Mouse (Mus musculus): Measurements from ENCODE around the gene Hmgb2.
"Not testable (repeated sequence)": the region's sequence is repeated elsewhere in the genome, so short reads cannot be mapped to it uniquely, and the experiment has no call there.

The Hmgb2 gene

GRCm38 (mm10) chr8:57511316-57512118 is at the start of gene Hmgb2:
Hmgb2 (plus strand) TSS chr8:57511907.
- peak; percentile 100 for DNase-seq (ENCODE audit: inconsistent age in 2 of 2, low spot score in 1 of 2)

- no peak for DNase-seq (ENCODE audit: inconsistent age in 2 of 2, low spot score in 1 of 2)
Measured at GRCm38 (mm10) chr8:57462839-57463238, 48.9 kb upstream of the Hmgb2 start.

GRCm38 (mm10) chr8:57463757-57464156 is 48.0 kb upstream of the Hmgb2 start:
- DNase-seq (ENCODE audit: inconsistent age in 2 of 2, low spot score in 1 of 2), result no peak

GRCm38 (mm10) chr8:57468624-57469023 is 43.1 kb upstream of the Hmgb2 start:
- peak; percentile 45 to 88 for DNase-seq (ENCODE audit: inconsistent age in 2 of 2, low spot score in 1 of 2)

- no peak for DNase-seq (ENCODE audit: inconsistent age in 2 of 2, low spot score in 1 of 2)
Measured at GRCm38 (mm10) chr8:57470863-57471262, 40.8 kb upstream of the Hmgb2 start.

- no peak for DNase-seq (ENCODE audit: inconsistent age in 2 of 2, low spot score in 1 of 2)
Measured at GRCm38 (mm10) chr8:57473751-57474150, 38.0 kb upstream of the Hmgb2 start.

GRCm38 (mm10) chr8:57478406-57478805 is 33.3 kb upstream of the Hmgb2 start:
- no peak for DNase-seq (ENCODE audit: inconsistent age in 2 of 2, low spot score in 1 of 2)

- no peak for DNase-seq (ENCODE audit: inconsistent age in 2 of 2, low spot score in 1 of 2)
Measured at GRCm38 (mm10) chr8:57479700-57480099, 32.0 kb upstream of the Hmgb2 start.

GRCm38 (mm10) chr8:57480606-57481005 is 31.1 kb upstream of the Hmgb2 start:
- no peak for DNase-seq (ENCODE audit: inconsistent age in 2 of 2, low spot score in 1 of 2)

- peak; percentile 67 to 89 for DNase-seq (ENCODE audit: inconsistent age in 2 of 2, low spot score in 1 of 2)
Measured at GRCm38 (mm10) chr8:57486491-57487440, 24.9 kb upstream of the Hmgb2 start.

GRCm38 (mm10) chr8:57487441-57488155 is 24.1 kb upstream of the Hmgb2 start, which contains the start of gene Sap30:
Sap30 (minus strand) TSS chr8:57487860.
- DNase-seq (ENCODE audit: inconsistent age in 2 of 2, low spot score in 1 of 2), result peak; percentile 99 to 100

GRCm38 (mm10) chr8:57488312-57488765 is 23.4 kb upstream of the Hmgb2 start:
- peak; percentile 70 to 88 for DNase-seq (ENCODE audit: inconsistent age in 2 of 2, low spot score in 1 of 2)

- no peak for DNase-seq (ENCODE audit: inconsistent age in 2 of 2, low spot score in 1 of 2)
Measured at GRCm38 (mm10) chr8:57489366-57489765, 22.3 kb upstream of the Hmgb2 start.

GRCm38 (mm10) chr8:57489896-57490295 is 21.8 kb upstream of the Hmgb2 start:
- no peak for DNase-seq (ENCODE audit: inconsistent age in 2 of 2, low spot score in 1 of 2)

- DNase-seq (ENCODE audit: inconsistent age in 2 of 2, low spot score in 1 of 2), result no peak
Measured at GRCm38 (mm10) chr8:57491873-57492272, 19.8 kb upstream of the Hmgb2 start.

- no peak for DNase-seq (ENCODE audit: inconsistent age in 2 of 2, low spot score in 1 of 2)
Measured at GRCm38 (mm10) chr8:57498494-57498846, 13.2 kb upstream of the Hmgb2 start.

- peak; percentile 58 to 90 for DNase-seq (ENCODE audit: inconsistent age in 2 of 2, low spot score in 1 of 2)
Measured at GRCm38 (mm10) chr8:57498847-57499511, 12.7 kb upstream of the Hmgb2 start.

GRCm38 (mm10) chr8:57503641-57504040 is 8.1 kb upstream of the Hmgb2 start:
- peak; percentile 42 to 87 for DNase-seq (ENCODE audit: inconsistent age in 2 of 2, low spot score in 1 of 2)

GRCm38 (mm10) chr8:57505500-57505899 is 6.2 kb upstream of the Hmgb2 start:
- not testable (repeated sequence) for DNase-seq (ENCODE audit: inconsistent age in 2 of 2, low spot score in 1 of 2)

- DNase-seq (ENCODE audit: inconsistent age in 2 of 2, low spot score in 1 of 2), result no peak
Measured at GRCm38 (mm10) chr8:57507556-57508063, 4.1 kb upstream of the Hmgb2 start.
